Mouse (Mus musculus) lung, embryonic 16.5 days (tissue): ENCODE results near the gene Tnk2. TPM values are rescaled to one million over a fixed set of nuclear protein-coding genes. Genes with fewer than 3 reads are reported as not detected.

Experiments used
- ATAC-seq: fragments of 200-750 bp; cut with Nextera tagmentation; 2 replicates; pipeline ENCODE4 v1.8.0; 2017; ENCODE audit warnings: low read depth, mild to moderate bottlenecking, moderate library complexity
- H3K27ac ChIP-seq: fragments of 300-500 bp; sonication (generic); 2 replicates; pipeline ENCODE4 v1.5.1; 2014; ENCODE audit warnings: mild to moderate bottlenecking, control low read depth, low read length
- H3K27me3 ChIP-seq: fragments of 300-500 bp; sonication (generic); 2 replicates; pipeline ENCODE4 v1.6.1; 2014; ENCODE audit warnings: low read depth, low read length, mixed read lengths; ENCODE audit not compliant: control insufficient read depth, insufficient read depth
- H3K36me3 ChIP-seq: fragments of 300-500 bp; sonication (generic); 2 replicates; pipeline ENCODE4 v1.6.1; 2014; ENCODE audit warnings: low read length; ENCODE audit not compliant: control insufficient read depth, insufficient read depth
- H3K4me1 ChIP-seq: fragments of 300-500 bp; sonication (generic); replicated peaks from 2 replicates; pipeline ENCODE4 v1.6.1; 2014; ENCODE audit warnings: low read length, mixed read lengths; ENCODE audit not compliant: control insufficient read depth, insufficient read depth
- H3K4me2 ChIP-seq: fragments of 300-500 bp; sonication (generic); 2 replicates; pipeline ENCODE4 v1.6.1; 2014; ENCODE audit warnings: low read depth, low read length, control low read depth
- H3K4me3 ChIP-seq: fragments of 300-500 bp; sonication (generic); 2 replicates; pipeline ENCODE4 v1.5.1; 2014; ENCODE audit warnings: mild to moderate bottlenecking, low read length, control low read depth
- H3K9ac ChIP-seq: fragments of 300-500 bp; sonication (generic); 2 replicates; pipeline ENCODE4 v1.6.1; 2014; ENCODE audit warnings: low read length, control low read depth
- H3K9me3 ChIP-seq: fragments of 300-500 bp; sonication (generic); 2 replicates; pipeline ENCODE4 v1.6.1; 2016; ENCODE audit warnings: low read length; ENCODE audit not compliant: control insufficient read depth
- WGBS: fragments of 180-500 bp; shearing (Covaris S2); extraction: QIAGEN DNeasy Blood & Tissue Kit; methylation state at CpG from one replicate; pipeline ENCODE4 v1.1.7; 2014; 5-methylcytosine and 5-hydroxymethylcytosine counted together
- polyA plus RNA-seq: library from polyadenylated mRNA; unstranded; fragments of >200 nt; fragmentation: Nextera tagmentation; extraction: Ambion mirVana; gene quantifications from 2 replicates; pipeline ENCODE4 v1.2.1, GENCODE M21; 2015

The Tnk2 gene
- polyA plus RNA-seq, 1 experiment from 2014 or later, result 15.4 TPM

DNA sequence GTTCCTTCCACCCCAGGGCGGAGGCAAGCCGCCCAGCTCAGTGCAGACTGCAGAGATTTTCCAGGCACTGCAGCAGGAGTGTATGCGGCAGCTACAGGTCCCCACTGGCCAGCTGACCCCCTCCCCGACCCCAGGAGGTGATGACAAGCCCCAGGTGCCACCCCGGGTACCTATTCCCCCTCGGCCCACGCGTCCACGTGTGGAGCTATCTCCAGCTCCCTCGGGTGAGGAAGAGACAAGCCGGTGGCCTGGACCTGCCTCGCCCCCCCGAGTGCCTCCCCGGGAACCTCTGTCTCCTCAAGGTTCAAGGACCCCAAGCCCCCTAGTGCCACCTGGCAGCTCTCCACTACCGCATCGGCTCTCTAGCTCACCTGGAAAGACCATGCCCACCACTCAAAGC is 36.3 kb downstream of the Tnk2 start:
- WGBS, result 83% methylated on average over 16 of the region's 16 CpGs
- H3K36me3 ChIP-seq, result peaks cover 35% of the 10 kb centered on the region
- no peak overlapping the region for H3K9ac ChIP-seq
- no peaks in the 10 kb centered on the region for H3K27me3 ChIP-seq
- H3K4me3 ChIP-seq, result no peak overlapping the region
- H3K4me2 ChIP-seq, result no peak overlapping the region
- H3K4me1 ChIP-seq, result 0 out of 2 replicates have a peak, but pooled peaks cover 4% of the 10 kb centered on the region
- no peak overlapping the region for H3K27ac ChIP-seq
- no peaks in the 10 kb centered on the region for H3K9me3 ChIP-seq
- ATAC-seq, result no peak

DNA sequence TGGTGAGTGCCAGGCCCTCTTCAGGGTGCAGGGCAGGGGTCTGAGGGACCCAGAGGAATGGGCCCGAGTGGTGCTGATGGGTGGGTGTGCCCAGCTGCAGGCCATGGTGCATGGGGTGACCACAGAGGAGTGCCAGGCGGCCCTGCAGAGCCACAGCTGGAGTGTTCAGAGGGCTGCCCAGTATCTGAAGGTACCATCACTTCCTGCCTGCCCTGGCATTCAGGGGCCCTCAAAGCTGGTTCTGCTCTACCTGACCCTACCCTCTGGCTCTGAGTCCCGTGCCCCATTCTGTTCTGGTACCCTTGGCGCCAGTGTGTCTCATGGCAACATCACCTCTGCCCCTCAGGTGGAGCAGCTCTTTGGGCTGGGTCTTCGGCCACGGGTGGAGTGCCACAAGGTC is 37.1 kb downstream of the Tnk2 start:
- no peak for ATAC-seq
- H3K36me3 ChIP-seq, result peaks cover 32% of the 10 kb centered on the region
- H3K9ac ChIP-seq, result no peak overlapping the region
- no peak overlapping the region for H3K27ac ChIP-seq
- no peak overlapping the region for H3K4me2 ChIP-seq
- no peaks in the 10 kb centered on the region for H3K27me3 ChIP-seq
- H3K4me1 ChIP-seq, result 0 out of 2 replicates have a peak, but pooled peaks cover 4% of the 10 kb centered on the region
- H3K9me3 ChIP-seq, result no peaks in the 10 kb centered on the region
- no peak overlapping the region for H3K4me3 ChIP-seq
- WGBS, result 91% methylated on average over 6 of the region's 6 CpGs

DNA sequence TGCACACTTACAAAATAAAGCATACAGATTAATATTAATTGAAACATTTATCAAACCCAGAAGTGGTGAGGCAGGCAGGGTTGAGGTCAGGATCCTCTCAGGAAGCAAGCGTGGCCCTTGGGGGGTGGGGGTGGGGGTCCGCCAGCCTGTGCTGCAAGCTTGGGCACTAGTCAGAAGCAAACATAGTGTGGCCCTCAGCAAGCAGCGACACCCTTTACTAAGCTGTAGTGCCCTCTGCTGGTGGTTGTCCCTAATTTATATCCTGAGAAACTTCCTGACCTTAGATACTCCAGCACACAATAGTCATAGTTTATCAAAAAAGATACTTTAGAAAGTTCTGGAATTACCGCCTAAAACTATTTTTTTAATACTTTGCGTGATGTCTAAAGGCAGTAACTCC is 38.5 kb downstream of the Tnk2 start:
- H3K4me1 ChIP-seq, result 0 out of 2 replicates have a peak, but pooled peaks cover 4% of the 10 kb centered on the region

DNA sequence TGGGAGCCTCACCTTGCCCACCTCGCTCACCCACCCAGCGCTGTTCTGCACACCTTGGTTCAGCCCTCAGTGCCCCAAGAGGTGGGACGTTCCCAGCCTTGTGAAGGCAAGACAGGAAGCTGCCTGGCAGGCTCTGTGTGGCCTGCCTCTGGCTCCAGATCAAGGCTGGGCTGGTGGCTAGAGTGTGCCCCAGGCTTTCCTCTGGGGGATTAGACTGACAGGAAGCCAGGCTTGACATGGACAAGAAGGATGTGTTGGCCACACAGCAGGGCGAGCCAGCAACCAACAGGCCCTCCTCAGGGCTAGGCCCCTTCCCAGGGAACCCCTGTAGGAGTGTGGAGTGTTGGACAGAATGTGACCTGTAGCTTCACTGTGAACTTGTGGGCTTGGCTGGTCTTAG is 39.2 kb downstream of the Tnk2 start:
- 0 out of 2 replicates have a peak, but pooled peaks have one; percentile 32 for ATAC-seq

More for the DNA sequence above, 38.5 kb downstream of the Tnk2 start:
- ATAC-seq, result peak; percentile 46; the same call in 1 of the 2 replicates
- WGBS, result 27% methylated on average over 5 of the region's 5 CpGs
- no peak overlapping the region for H3K4me2 ChIP-seq
- no peak overlapping the region for H3K27ac ChIP-seq
- H3K9ac ChIP-seq, result no peak overlapping the region
- H3K4me3 ChIP-seq, result no peak overlapping the region
- H3K27me3 ChIP-seq, result no peaks in the 10 kb centered on the region
- no peaks in the 10 kb centered on the region for H3K9me3 ChIP-seq
- peaks cover 25% of the 10 kb centered on the region for H3K36me3 ChIP-seq

DNA sequence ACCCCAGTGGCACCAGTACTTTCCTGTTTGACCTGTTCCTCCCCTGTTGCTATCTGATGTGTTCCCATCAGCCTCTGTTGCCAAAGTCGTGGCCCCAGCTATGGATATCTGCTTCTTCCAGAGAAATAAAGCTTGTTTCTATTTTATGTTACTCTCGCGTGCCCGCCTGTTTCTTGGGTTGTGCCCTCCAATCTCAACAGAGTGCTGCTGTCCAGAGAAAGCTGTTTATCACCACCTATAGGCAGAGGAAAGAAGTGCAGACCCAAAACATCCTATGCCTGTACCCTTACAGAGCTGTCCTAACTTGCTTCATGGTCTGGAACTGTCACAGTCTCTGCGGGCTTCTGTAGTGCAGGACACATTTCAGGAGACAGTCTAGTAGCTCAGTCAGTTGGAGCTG is 39.7 kb downstream of the Tnk2 start:
- 51% methylated on average over 5 of the region's 5 CpGs for WGBS

More for the DNA sequence above, 39.2 kb downstream of the Tnk2 start:
- Histone ChIP-seq H3K9ac (no peak overlapping the region), H3K4me2 (no peak overlapping the region), H3K27me3 (no peaks in the 10 kb centered on the region), H3K4me3 (no peak overlapping the region), H3K27ac (peak overlapping the region; percentile 40; the same call in 1 of the 2 replicates), H3K4me1 (0 out of 2 replicates have a peak, but pooled peaks cover 4% of the 10 kb centered on the region), H3K9me3 (no peaks in the 10 kb centered on the region), H3K36me3 (peaks cover 22% of the 10 kb centered on the region)
- 69% methylated on average over 4 of the region's 4 CpGs for WGBS

DNA sequence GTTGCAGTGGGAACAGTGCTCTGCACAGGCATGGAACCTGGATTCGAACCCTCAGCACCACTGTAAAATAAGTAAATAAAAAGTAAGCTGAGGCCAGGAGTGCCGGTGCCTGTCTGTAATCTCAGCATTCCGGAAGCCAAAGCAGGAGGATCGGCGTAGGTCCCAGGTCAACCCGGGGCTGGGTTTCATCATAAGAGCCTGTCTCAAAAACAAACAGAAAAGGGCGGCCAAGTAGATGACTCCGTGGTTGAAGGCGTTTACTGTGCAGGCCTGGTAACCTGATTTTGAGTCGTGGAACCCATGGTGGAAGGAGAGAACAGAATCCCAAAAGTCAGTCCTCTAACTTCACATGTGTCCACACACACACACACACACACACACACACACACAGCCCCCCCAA is 41.7 kb downstream of the Tnk2 start:
- H3K27me3 ChIP-seq, result no peaks in the 10 kb centered on the region
- no peak overlapping the region for H3K27ac ChIP-seq
- no peaks in the 10 kb centered on the region for H3K9me3 ChIP-seq
- H3K9ac ChIP-seq, result no peak overlapping the region
- ATAC-seq, result no peak
- H3K4me2 ChIP-seq, result no peak overlapping the region
- no peak overlapping the region for H3K4me3 ChIP-seq
- 0 out of 2 replicates have a peak, but pooled peaks cover 4% of the 10 kb centered on the region for H3K4me1 ChIP-seq
- 36% methylated on average over 10 of the region's 10 CpGs for whole genome bisulfite sequencing
- H3K36me3 ChIP-seq, result peaks cover 8% of the 10 kb centered on the region; the same call in 1 of the 2 replicates

More for the DNA sequence above, 39.7 kb downstream of the Tnk2 start:
- H3K4me2 ChIP-seq, result no peak overlapping the region
- H3K27me3 ChIP-seq, result no peaks in the 10 kb centered on the region
- H3K36me3 ChIP-seq, result peaks cover 19% of the 10 kb centered on the region
- 0 out of 2 replicates have a peak overlapping the region, but pooled peaks have one; percentile 40 for H3K27ac ChIP-seq
- ATAC-seq, result peak; percentile 50; the same call in 1 of the 2 replicates
- H3K9ac ChIP-seq, result no peak overlapping the region
- no peaks in the 10 kb centered on the region for H3K9me3 ChIP-seq
- 0 out of 2 replicates have a peak, but pooled peaks cover 4% of the 10 kb centered on the region for H3K4me1 ChIP-seq
- H3K4me3 ChIP-seq, result no peak overlapping the region

DNA sequence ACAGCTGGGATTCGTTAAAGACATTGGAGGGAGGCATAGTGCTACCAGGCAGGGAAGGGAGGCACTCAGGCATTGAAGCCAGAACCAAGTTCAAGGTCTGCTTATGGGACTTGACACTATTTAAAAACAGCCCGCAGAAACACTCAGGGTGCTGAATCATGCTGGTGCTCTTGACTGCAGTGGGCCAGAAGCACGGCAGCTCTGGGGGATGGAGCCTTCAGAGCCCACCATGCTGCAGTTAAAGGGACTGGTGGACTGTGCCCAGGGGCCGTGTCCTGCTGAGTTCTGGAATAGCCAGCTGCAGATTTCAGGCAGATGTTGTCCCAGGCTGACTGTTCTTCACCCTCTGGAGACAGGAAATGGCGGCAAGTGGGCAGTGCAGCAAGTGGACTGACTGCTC is 42.3 kb downstream of the Tnk2 start:
- Histone ChIP-seq H3K9me3 (no peaks in the 10 kb centered on the region), H3K4me3 (no peak overlapping the region), H3K27me3 (no peaks in the 10 kb centered on the region), H3K9ac (no peak overlapping the region), H3K4me1 (0 out of 2 replicates have a peak, but pooled peaks cover 4% of the 10 kb centered on the region), H3K4me2 (no peak overlapping the region), H3K27ac (no peak overlapping the region), H3K36me3 (peaks cover 2% of the 10 kb centered on the region; the same call in 1 of the 2 replicates)
- no peak for ATAC-seq
- WGBS, result 57% methylated on average over 5 of the region's 5 CpGs

DNA sequence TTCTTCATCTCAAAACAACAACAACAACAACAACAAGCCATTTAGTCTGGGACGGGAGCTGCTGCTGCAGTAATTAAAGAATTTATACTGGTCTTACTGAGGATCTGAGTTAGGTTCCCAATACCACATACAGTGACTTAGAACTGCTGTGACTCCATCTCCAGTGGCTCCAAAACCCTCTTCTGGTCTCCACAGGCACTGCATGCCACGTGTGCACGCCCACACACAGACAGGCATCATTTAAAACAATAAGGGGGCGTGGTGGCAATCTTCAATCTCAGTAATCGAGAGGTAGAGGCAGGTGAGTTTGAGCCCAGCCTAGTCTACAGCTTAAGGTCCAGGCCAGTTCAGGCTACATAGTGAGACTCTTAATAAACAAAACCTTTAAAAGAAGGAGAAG is 43.5 kb downstream of the Tnk2 start:
- Histone ChIP-seq H3K36me3 (no peaks in the 10 kb centered on the region; the same call in 1 of the 2 replicates), H3K4me3 (no peak overlapping the region), H3K9ac (no peak overlapping the region), H3K27me3 (no peaks in the 10 kb centered on the region), H3K9me3 (no peaks in the 10 kb centered on the region), H3K27ac (no peak overlapping the region), H3K4me2 (no peak overlapping the region), H3K4me1 (0 out of 2 replicates have a peak, but pooled peaks cover 4% of the 10 kb centered on the region)
- 73% methylated on average over 5 of the region's 5 CpGs for WGBS
- ATAC-seq, result no peak

DNA sequence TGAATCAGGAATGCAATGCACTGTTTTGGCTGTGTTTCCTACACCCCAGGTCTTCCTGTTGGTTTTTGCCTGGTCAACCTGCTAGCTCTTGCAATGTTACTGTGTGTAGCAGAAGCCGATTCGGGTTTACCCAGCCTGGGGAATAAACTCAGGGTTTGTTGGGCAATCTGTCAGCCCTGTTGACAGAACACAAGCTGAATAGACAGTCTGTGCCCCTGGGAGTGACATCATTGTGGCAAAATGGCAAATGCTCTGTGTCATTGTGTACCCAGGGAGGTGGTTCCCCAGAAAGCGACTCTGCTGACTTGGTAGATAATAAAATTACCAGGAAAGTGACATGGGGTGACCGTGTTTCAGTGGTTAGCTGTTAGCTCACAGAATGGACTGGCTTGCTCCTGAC is 45.1 kb downstream of the Tnk2 start:
- no peak overlapping the region for H3K9ac ChIP-seq
- H3K9me3 ChIP-seq, result no peaks in the 10 kb centered on the region
- H3K4me2 ChIP-seq, result no peak overlapping the region
- no peaks in the 10 kb centered on the region for H3K27me3 ChIP-seq
- 39% methylated on average over 4 of the region's 4 CpGs for WGBS
- H3K27ac ChIP-seq, result no peak overlapping the region
- no peak overlapping the region for H3K4me3 ChIP-seq
- no peaks in the 10 kb centered on the region for H3K36me3 ChIP-seq
- H3K4me1 ChIP-seq, result no peaks in the 10 kb centered on the region
- ATAC-seq, result 0 out of 2 replicates have a peak, but pooled peaks have one; percentile 28
